Mouse (Mus musculus): ENCODE results near the gene Ppib.

GRCm38 (mm10) chr9:66101577-66101976 is 41.6 kb downstream of the Ppib start:
- TF ChIP-seq CTCF (IDR thresholded peaks at IDR 0.05): no peak
- no peak for TF ChIP-seq EP300 (IDR thresholded peaks at IDR 0.05)

Measured in lung, postnatal 0 days (tissue).